Mouse (Mus musculus) lung, adult 2 months (tissue): ENCODE measurements at regions not wholly inside any gene's neighbourhood (a gene's known extent, or its start where the extent isn't known, plus 50 kb on each side); places are given as distances from the start of the nearest gene placed in this dataset.

Source experiments
- CTCF ChIP-seq: fragments of 200-500 bp; IDR thresholded peaks from 2 replicates; pipeline ENCODE4 v1.5.1; 2011; ENCODE audit warnings: mild to moderate bottlenecking, low read length, control low read depth; ENCODE audit not compliant: insufficient read depth
- POLR2A ChIP-seq: fragments of 200-500 bp; IDR thresholded peaks from 2 replicates; pipeline ENCODE4 v1.6.1; 2011; ENCODE audit warnings: low read depth, mild to moderate bottlenecking, control low read depth, low read length, borderline replicate concordance; ENCODE audit errors: extremely low read depth

- TF ChIP-seq POLR2A (no peak), CTCF (no peak)
Observed at GRCm38 (mm10) chr5:119137821-119138221, 532.6 kb upstream of the Tbx3 start.
